Mouse (Mus musculus) R1 (cell line): ENCODE measurements at regions not wholly inside any gene's neighbourhood (a gene's known extent, or its start where the extent isn't known, plus 50 kb on each side); places are given as distances from the start of the nearest gene placed in this dataset.
A peak's percentile ranks its signal among the peaks of the same experiment; 100 is the strongest.

Source experiments
- DNase-seq: peaks from one replicate; pipeline ENCODE4 v3.0.0-alpha.2; 2018; ENCODE audit warnings: low read depth, low spot score

DNA sequence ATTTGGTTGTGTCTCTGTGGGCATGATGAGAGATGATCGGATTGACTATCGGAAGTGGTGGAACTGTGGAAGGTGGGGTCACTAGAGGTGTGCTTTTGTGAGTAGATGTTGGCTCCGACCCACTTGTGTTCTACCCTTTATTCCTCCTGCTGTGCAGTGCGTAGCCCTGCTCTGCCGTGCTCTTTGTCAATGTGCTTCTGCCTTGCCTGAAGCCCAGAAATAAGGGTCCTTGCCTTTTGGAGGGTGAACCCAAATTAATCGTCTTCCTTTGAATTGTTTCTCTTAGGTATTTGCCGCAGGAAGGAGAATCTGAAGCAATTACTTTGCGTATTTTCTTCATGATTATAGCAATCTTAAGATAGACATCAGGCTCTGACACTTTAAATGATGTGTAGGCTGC, 421.6 kb upstream of the Zfp507 start:
- no peak for DNase-seq

DNA sequence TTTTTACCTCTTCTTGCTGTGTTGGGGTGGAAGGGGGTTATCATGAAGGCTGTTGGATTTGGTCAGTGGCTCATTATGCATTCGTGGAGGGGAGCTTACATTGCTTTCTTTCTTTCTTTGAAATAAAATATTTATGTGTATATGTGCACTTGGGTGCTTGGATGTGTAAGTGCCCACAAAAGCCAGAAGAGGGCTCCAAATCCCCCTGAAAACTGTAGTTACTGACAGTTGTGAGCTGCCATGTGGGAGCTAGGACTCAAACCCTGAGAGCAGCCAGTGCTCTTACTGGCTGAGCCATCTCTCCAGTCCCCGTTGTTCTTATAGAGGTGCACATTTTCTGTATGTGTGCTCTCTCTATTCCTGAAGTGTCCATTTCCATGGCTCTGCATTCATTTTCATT, 415.6 kb upstream of the Zfp507 start:
- peak; percentile 48 for DNase-seq

DNA sequence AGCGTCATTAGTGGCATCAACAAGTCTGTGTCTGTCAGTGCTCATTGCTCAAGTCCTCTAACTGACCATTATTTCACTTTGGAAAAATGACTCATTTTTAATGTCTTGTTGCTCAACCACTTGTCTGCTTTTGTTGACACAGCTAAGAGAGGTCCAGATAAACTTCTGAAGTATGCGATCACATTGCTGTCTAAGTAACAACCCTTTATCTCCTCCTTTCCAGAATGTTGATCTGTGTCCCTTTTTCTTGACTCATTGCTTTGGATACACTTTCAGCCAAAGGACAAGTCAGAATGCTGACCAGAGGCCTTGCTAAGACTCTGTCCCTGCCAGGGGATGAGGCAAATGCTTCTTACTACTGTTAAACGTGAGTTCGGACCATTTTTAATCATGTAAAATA, 407.2 kb upstream of the Zfp507 start:
- DNase-seq: no peak

DNA sequence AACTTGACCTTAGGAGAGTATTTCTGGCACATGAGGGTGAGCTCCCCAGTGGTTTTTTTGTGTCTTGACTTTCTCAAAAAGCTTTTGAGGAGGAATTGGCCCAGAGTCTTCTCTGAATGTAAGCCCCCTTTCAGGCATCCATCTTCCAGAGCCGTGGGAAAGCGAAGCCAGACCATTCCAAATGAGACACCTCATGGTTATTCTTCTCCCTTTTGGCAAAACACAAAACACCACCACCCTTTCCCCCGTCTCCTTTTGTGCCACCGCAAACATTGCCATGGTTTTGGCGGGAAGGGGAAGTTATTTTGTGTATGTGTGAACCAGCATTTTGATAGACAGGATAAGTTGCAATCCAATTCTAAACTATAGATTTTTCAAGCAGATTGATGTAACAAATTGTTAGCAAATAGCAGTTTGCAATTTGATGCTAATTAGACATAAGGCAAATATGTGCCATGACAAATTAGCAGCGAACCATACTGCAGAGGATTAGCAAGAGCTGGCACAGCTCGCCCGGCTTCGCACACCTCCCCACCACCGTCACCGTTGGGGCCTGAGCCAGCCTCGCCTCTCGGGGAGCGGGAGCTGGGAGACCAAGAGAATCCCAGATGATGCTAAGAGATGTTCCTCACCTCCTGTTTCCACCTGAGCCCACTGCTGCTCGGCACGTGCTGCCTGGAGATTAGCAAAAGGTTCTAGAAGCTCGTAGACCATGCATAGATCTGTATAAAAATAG, 404.9 kb upstream of the Zfp507 start:
- no peak for DNase-seq

DNA sequence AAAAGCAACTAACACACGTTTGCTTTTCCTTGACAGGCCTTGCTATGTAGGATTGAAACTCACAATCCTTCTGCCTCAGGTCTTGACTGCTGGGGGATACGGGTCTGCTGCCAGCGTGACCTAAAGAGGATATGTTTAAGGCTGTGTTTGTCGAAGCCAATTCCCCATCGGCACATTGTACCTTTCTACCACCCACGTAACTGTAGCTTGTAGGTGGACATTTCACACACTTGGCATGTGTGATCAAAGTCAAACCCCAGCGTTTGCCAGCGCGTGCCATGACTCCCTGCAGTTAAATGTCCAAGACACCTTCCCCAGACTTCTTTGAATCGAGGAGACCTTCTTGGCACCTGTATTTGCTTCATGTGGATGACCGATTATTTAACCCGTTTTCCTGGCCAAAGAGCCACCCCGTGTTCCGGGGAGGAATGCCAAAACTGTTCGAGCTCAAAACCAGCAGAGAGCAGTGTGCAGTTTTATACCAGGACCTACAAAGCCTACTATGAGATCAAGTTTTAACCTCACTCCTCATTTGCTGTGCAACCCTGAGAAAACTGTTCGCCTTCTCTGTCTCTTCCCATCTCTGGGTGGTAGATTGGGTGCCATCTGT, 395.4 kb upstream of the Zfp507 start:
- no peak for DNase-seq

DNA sequence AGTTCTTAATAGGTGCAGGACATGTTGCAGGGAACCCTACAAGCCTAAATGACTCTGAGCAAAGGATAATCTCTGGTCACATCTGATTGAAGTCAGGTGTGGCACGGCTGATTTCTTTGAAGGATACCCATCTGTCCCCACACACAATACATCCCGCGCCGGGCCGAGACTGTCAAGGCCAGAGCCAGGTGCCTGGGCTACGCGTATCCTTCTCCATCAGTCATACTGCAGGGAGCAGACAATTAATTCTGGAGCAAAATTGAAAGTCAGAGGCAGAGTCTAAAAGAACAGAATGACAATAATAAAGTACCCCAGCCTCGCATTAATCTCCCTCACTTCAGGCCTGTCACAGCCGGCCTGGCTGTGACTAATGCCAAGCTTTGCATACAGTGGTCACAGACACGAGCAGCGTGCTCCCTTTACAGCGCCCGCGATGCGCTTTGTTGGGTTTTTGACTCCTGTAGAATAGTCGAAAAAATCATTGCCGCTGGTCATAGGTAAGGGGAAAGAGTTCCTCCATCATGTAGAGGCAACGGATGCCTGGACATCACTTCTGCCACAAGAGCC, 393.4 kb upstream of the Zfp507 start:
- DNase-seq: no peak

DNA sequence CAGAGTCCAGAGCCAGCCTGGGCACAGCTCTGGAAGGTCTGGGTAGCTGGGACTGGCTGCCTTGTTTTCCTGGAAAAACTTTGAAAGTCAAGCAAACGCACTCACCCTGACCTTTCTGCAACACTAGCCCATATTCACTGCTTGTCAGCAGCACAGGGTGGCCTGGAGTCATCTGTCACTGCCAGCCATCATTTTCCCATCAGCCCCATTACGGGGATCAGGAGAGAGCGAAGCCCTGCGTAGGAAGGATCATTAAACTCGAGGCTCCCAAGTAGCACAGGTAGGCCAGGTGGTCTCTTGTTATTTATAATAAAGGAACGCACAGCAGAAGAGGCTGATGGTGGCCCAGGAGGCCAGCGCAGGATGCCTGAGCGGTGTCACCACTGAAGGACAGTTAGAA, 389.8 kb upstream of the Zfp507 start:
- no peak for DNase-seq

DNA sequence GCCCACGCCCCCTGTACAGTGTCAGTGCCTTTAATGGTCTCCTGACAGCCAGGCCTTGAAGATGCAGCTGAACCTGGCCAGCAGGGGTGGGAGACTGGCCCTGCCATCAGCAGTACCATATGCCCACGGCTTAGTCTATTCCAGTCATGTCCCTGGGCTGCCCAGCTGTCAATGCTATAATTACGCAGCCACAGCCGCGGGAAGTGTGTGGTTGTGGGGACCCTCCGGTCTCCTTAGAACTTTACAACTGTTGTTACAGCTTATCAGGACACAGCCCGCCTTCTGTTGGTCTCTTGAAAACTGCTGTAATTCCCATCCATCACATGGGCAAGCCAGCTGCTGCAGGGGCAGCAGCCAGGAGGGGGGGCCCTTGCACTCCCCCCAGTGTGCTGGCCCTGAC, 375.1 kb upstream of the Zfp507 start:
- DNase-seq: no peak

DNA sequence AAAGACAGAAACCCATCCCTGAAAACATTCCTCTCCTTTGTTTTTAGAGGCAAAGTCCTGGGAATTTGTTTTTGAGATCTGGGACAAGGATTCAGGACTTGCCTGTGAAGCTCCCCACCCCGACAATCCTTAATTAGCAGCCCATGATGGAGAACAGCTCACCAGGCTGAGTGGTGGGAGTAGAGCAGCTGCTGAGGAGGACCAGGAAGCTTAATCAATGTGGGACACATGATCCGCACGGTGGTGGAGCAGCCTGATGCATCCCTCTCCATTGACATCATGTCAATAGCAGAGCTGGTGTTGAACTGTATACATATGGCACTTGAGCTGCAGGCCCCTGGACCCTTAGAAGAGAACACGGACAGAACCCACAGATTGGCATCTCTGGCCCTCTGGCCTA, 372.5 kb upstream of the Zfp507 start:
- no peak for DNase-seq

DNA sequence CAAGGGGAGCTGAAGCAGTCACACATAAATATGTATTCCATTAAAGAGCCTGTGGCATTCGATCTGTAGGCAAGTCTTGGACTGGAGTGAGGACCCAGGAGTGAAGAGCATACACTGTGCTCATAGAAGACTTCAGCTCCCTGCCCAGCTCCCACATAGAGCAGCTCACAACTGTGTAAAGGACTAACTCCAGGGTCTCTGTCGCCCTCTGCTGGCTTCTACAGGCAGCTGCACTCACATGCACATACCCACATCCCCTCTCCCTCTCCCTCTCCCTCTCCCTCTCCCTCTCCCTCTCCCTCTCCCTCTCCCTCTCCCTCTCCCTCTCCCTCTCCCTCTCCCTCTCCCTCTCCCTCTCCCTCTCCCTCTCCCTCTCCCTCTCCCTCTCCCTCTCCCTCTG, 369.7 kb upstream of the Zfp507 start:
- DNase-seq: peak; percentile 52

DNA sequence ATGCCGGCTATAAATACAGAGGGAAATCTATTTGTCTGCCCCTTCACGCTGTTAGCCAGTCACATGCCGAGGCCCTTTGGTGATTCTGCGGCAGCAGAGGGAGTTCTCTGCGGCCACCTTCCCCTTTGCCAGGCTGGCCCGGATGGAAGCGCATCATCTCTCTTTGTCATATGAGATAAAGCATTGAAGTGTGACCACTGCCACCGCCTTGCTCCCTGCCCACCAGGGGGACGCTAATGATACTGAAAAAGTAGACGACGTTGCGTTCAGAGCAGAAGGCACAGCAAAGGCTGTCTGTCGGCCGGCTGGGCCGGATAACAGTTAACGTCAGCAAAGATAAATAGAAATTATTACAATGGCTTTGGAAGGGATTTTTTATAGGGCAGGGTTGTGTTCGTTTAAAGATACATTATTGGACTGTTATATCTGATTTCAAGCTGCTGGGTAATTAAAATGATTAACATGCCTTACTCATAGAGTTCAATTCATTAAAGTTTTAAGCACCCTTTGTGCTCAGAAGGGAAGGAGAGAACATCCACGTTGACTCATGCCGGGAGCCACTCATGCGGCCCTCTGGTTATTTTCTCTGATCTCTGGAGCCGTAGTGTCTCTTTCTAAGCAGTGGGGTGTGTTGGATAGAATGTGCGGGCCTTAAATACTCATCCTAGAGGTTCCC, 354.6 kb upstream of the Zfp507 start:
- DNase-seq: no peak

DNA sequence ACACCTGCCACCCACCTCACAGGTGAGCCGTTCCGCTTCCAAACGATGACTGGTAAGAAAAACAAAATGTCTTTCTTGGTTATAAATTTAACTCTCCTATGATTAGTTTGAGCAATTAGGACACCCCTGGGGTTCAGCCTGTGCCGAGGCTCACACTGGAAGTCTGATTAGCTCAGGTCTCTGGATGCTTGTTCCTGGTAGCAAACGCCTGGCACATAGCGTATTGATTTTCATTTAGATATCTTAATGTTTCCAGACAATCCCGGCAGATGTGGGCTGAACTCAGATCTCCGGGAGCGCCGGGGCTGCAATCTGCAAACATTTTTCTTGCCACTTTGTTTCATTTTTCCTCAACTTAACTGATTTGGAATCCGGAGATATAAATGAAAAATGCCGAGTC, 353.8 kb upstream of the Zfp507 start:
- DNase-seq: no peak

DNA sequence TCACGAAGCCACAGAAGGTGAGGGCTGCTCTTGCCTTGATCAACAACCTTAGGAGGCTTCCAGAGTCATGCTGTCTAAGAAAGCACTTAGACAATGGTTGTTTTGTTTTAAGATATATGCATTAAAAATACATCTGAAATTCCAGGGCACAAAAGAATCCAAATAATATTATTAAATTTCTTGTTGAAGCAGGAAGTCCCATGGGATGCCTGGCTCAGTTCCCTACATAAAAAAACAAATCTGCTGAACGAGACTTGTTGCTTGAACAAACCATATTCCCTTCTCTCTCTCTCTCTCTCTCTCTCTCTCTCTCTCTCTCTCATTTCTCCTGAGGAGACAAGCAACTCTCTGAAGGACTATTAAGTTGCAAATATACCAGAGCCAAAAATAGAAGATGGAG, 352.8 kb upstream of the Zfp507 start:
- DNase-seq: no peak

DNA sequence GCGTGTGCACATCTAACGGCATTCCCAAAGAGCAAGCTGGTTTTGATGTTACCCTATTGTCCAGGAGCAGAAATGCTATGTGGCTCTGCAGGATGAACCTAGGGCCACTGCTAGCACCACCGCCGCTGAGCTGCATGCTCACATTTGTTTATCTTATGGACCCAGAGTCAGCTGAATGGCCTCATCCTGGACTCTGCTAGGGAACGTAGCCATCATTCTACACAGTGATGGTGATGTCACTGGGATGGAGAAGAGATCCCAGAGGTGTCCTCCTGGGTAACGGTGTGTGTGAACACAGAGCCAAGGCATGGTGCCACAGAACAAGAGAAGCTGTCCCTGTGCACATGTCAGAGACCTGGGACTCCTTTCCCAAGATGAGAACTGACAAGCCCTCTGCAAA, 352.4 kb upstream of the Zfp507 start:
- no peak for DNase-seq

DNA sequence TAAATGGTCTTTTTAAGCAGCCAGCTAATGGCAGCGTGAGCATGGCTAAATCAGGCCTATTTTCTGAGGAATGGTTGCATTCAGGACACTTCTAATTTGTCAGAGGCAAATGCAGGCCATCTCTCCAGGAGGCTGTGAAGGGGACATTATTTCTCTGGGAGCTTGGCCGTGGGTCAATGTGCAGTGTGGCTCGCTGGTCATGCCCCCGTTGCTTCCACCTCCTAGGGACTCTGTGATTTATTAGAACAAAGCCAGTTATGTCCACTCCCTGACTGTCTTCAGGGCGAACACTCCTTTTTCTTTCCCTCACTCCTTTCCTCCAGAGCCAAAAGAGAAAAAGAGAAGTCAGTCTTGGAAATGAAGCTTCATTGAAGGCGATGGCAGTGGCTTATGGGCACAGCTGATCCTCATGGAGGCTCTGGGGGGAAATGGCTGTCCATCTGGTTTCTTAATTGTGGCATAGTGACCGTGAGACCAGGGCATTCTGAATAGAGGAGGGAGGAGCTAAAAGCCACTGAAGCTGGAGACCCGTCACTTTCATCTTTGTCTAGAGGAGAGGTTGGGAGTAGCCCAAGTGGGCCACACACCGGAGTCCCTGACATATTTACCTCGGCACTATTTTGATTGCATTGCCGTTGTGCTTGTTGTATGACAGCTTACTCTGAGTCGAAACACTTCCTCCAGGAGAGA, 348.2 kb upstream of the Zfp507 start:
- no peak for DNase-seq

DNA sequence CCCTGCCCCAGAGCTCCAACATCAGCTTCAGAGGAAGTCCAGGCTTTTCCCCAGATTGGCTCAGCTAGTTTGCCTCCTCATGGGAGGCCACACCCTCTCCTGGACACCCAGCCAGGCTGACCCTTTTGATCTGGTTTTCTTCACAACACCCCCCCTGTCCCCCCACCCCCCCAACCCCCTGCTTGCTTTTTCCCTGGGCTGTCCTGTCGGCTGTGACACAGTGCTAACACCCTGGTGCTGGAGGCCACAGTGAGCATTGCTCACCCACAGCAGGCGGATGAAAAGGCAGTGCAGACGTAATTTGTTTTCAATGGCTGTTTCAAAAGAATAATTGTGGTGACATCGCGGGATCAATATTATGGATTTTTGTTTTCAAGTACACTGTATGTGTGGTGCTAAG, 333.8 kb upstream of the Zfp507 start:
- no peak for DNase-seq

DNA sequence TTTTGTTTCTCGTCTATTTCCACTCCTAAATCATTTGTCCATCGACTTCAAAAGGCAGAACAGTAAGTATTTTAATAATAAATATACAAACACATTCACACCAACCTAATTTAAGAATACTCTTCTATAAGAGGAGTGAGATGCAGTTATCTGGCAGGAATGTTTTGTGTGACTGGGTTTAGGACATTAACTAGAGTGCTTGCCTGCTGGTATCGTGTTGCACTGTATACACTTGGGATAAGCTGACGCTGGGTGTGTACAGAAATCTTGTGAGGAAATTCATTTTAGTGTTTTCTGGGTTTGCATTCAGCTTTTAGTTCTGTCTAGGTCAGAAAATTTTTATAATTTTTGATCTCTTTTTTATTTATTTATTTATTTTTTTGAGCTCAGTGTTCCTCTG, 331.8 kb upstream of the Zfp507 start:
- no peak for DNase-seq

DNA sequence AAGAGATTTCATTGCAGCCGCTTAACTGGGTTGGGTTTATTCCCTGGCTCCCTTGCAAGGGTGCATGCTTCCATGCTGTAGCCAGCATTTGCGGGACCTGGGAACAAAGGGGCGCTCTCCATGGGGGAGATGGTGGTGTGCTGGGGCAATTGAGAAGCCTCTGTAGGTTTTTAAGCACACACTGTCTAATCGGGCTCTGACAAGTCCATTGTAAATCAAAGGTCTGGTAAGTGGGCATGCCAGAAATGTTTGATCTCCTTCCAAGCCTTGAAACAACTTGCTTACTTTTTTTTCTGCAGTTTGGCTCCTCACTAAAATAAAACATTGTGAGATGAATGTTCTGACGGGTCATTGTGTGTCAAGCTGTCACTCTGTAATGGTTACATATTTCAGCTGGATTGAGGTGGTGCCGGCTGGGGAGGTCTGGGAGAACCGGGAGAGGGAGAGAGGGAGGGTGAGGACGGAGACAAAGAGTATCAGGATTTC, 330.9 kb upstream of the Zfp507 start:
- no peak for DNase-seq

DNA sequence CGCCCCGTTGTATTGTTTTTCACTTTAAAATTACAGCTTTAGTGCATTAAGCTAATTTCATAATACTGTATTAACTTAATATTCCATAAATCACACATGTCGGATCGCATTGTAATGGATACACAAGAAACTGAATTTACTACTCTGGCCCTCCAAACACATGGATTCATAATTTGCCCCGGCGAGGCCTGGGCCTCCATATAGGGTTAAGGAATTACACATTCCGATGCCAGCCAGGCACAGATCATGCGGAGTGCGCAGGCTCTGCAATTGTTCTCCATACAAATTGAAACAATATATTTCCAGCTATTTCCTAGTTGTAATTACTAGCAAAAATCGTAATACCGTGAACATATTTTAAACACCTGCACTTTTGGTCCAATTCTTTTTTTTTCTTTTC, 330.2 kb upstream of the Zfp507 start:
- no peak for DNase-seq

DNA sequence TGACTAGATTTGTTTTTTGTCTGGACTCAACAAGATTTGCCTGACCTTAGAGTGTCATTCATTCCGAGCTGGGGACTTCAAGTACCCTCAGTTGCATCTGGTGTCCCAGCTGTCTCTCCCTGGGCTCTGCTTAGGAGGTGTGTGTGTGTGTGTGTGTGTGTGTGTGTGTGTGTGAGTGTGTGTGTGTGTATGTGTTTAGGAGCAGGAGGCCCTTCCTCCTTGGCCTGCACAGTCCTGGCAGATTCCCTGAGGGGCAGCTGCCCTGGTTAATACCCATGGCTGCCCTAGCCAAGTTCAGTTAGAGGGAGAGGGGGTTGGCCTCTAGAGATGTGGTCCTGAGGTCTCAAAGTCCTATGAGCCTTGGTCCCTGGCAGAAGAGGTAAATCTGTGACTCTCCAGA, 329.8 kb upstream of the Zfp507 start:
- DNase-seq: no peak

DNA sequence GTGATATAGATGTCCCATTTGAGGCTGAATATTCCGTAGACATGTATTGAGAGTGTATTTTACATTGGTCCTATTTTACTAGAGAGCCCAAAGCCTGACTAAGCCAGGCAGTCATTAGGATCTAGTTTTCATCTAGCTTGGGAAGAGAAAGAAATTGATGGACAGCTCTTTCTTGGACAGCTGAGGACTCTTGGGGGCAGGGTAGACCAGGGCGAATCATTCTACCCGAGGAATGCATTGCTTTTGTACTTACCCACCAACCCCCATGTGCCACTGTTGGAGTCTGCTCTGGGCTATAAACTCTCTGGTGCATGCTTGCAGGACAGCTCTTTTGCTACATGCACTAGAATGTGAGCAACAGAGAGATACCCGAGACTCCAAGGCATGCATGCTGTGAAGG, 294.3 kb upstream of the Zfp507 start:
- DNase-seq: no peak
